Mouse (Mus musculus): ENCODE results near the gene Chst15. TPM values are rescaled to one million over a fixed set of nuclear protein-coding genes. Genes with fewer than 3 reads are reported as not detected.

The Chst15 gene
- polyA plus RNA-seq, 1 experiment, result 34.6 TPM

DNA sequence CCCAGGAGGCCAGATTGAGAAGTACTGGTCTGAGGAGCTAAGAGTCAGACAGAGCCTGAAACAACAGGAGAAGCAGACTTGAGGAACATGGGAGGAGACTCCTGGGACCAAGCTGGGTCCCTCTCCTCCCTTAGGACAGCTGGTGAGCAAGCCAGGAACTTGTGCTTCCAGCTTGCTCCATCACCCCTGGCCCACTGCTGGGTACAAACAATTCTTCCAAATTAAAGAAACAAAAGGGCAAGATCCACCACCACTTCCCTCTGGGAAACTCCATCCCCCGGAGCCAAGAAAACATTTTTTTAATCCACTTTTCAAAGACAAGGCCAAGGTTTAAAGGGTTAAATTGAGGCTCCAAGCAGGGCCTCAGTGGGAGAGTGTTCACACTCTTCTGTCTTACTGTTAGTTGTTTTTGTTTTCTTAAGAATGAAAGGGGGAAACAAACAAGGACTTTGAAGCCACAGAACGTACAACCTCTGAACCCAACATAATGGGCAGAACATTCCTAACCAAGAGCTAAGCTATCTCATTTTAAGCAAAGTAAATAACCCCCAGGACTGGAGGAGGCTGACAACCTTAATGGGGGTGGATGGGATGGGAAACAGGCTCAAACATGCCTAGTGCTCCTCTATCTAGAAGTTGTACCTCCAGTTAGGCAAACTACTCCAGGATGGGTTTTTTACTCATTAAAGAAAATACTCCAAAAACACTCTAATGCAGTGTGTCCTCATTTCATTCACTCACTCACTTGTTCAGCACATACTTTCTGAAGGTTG lies 43.1 kb downstream of the Chst15 start:
- H3K4me3 ChIP-seq (replicated peaks; ENCODE audit: control insufficient read depth, low read depth, low read length), result no peak overlapping the region
- WGBS, result 78% methylated on average over 2 of the region's 2 CpGs
- TF ChIP-seq CTCF (IDR thresholded peaks at IDR 0.05; ENCODE audit: control insufficient read depth, insufficient read depth, low read length) (no peak), POLR2A (IDR thresholded peaks at IDR 0.05; ENCODE audit: borderline replicate concordance, control insufficient read depth, low read depth, low read length) (no peak)
- H3K4me1 ChIP-seq (ENCODE audit: control insufficient read depth, insufficient read depth, low read length), result no peaks in the 10 kb centered on the region
- no peak overlapping the region for H3K27ac ChIP-seq (ENCODE audit: control insufficient read depth, insufficient read depth, low read depth, low read length, poor library complexity)

DNA sequence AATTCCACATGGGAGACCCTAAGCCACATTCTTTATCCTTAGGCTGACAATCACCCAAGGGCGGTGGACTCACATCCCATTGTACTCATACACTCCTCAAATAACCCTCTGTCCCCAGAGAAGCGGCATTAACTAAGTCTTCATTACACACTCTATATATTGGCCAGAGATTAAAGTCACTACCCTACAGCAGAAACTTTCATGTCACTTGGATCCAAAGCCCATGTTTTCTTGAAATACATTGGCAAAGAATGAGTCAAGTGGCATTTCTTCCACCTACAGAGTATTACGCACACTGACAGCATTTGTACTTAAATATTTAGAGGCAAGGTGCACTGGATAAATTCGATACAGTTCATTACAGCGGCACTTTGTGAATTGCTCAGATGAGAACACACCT lies 44.0 kb downstream of the Chst15 start:
- 92% methylated on average over 5 of the region's 5 CpGs for WGBS
- TF ChIP-seq POLR2A (IDR thresholded peaks at IDR 0.05; ENCODE audit: borderline replicate concordance, control insufficient read depth, low read depth, low read length) (no peak), CTCF (IDR thresholded peaks at IDR 0.05; ENCODE audit: control insufficient read depth, insufficient read depth, low read length) (no peak)
- no peaks in the 10 kb centered on the region for H3K4me1 ChIP-seq (ENCODE audit: control insufficient read depth, insufficient read depth, low read length)
- H3K4me3 ChIP-seq (replicated peaks; ENCODE audit: control insufficient read depth, low read depth, low read length), result no peak overlapping the region
- H3K27ac ChIP-seq (ENCODE audit: control insufficient read depth, insufficient read depth, low read depth, low read length, poor library complexity), result no peak overlapping the region

DNA sequence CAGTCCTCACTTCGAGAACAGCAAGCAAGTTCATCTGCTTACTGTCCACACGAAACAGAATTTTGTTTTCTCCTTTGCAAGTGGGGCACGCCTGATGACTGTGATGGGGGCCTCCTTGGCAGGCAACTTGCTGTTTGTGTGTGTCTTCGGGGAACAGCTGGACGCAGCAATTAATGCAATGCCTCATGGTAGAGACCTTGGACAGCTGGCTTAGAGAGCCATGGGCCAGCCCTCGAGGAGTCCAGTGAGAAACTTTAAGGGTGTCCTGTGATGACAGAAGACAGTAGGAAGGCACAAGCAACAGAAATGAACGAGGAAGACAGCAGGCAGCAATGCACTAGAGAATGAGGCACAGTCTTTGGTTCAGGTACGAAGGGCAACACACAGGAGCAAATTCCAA lies 46.7 kb downstream of the Chst15 start:
- Histone ChIP-seq H3K4me3 (replicated peaks; ENCODE audit: control insufficient read depth, low read depth, low read length) (no peak overlapping the region), H3K4me1 (ENCODE audit: control insufficient read depth, insufficient read depth, low read length) (no peaks in the 10 kb centered on the region), H3K27ac (ENCODE audit: control insufficient read depth, insufficient read depth, low read depth, low read length, poor library complexity) (no peak overlapping the region)
- TF ChIP-seq CTCF (IDR thresholded peaks at IDR 0.05; ENCODE audit: control insufficient read depth, insufficient read depth, low read length) (no peak), POLR2A (IDR thresholded peaks at IDR 0.05; ENCODE audit: borderline replicate concordance, control insufficient read depth, low read depth, low read length) (no peak)
- WGBS, result 86% methylated on average over 8 of the region's 8 CpGs

DNA sequence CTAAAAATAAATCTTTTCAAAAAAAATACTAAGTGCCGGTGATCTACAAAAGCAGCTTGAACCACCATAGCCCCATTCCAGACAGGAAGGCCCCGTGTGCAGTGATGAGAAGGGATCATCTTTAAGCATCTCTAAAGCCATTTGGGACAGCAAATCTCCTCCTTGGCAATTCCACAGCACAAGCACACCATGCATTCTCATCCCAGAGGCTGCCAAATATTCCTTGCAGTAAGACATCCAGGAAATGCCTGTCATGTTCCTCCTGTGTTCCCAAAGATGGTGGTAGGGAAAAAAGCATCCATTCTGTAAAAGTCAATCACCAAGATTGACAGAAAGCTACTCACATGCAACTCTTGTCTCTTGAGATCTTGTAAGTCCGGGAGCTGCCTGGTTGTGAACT lies 47.4 kb downstream of the Chst15 start:
- Histone ChIP-seq H3K27ac (ENCODE audit: control insufficient read depth, insufficient read depth, low read depth, low read length, poor library complexity) (no peak overlapping the region), H3K4me1 (ENCODE audit: control insufficient read depth, insufficient read depth, low read length) (no peaks in the 10 kb centered on the region), H3K4me3 (replicated peaks; ENCODE audit: control insufficient read depth, low read depth, low read length) (no peak overlapping the region)
- 88% methylated on average over 3 of the region's 3 CpGs for WGBS
- TF ChIP-seq POLR2A (IDR thresholded peaks at IDR 0.05; ENCODE audit: borderline replicate concordance, control insufficient read depth, low read depth, low read length), result no peak
- TF ChIP-seq CTCF (IDR thresholded peaks at IDR 0.05; ENCODE audit: control insufficient read depth, insufficient read depth, low read length), result no peak

DNA sequence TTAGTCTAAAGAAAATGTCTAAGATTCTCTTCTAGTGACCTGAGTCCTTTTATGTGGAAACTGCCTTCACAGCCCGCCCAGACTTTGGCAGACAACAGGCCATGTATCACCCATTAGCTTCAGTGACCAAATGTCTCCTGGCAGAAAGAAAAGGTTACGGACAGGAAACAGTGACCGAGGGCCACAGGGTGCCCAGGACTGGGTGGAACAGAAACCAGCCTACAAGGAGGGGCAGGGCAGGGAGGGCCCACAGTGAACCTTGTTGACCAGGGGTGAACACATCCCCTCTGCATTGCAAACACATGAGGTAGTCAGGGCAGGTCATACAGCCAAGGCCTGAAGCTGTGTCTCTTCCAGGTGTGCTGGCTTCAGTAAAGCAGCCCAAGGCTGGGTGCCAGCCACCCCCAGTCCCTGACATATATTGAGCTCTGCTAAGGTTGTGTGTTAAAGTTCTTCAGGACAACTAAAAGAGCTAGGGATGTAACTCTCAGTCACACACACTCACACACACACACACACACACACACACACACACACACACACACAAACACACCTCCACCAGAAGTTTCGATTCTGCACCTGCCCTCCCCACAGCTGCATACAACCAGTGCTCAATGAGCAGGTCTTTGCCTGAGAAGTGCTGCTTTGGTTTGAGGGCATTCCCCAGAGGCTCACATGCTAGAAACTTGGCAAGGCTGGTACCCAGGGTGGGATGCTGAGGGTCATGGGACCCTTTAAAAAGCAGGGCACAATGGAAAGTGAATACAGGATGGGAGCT lies 49.1 kb downstream of the Chst15 start:
- TF ChIP-seq CTCF (IDR thresholded peaks at IDR 0.05; ENCODE audit: control insufficient read depth, insufficient read depth, low read length) (no peak), POLR2A (IDR thresholded peaks at IDR 0.05; ENCODE audit: borderline replicate concordance, control insufficient read depth, low read depth, low read length) (no peak)
- Histone ChIP-seq H3K27ac (ENCODE audit: control insufficient read depth, insufficient read depth, low read depth, low read length, poor library complexity) (no peak overlapping the region), H3K4me1 (ENCODE audit: control insufficient read depth, insufficient read depth, low read length) (no peaks in the 10 kb centered on the region), H3K4me3 (replicated peaks; ENCODE audit: control insufficient read depth, low read depth, low read length) (no peak overlapping the region)
- WGBS, result 88% methylated on average over 4 of the region's 4 CpGs

DNA sequence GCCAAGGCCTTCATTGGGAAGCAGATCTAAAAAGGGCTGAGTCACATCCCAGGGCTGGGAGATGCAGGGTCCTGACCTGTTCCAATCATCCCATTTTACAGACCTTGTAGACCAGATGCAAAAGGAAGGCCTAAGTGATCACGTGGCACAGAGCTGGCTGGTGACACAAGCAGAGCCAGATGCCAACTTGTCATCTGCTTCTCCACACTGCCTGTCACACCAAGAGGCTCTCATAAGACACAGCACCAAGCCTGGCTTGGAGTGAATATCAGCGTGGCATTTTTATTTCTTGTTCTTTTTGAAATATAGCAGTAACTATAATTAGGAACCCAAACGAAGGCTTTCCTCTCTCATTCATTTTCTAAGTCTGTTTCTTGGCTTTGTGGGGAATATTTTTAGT lies 52.3 kb downstream of the Chst15 start:
- Histone ChIP-seq H3K27ac (ENCODE audit: control insufficient read depth, insufficient read depth, low read depth, low read length, poor library complexity) (no peak overlapping the region), H3K4me1 (ENCODE audit: control insufficient read depth, insufficient read depth, low read length) (no peaks in the 10 kb centered on the region; the same call in 1 of the 2 replicates), H3K4me3 (replicated peaks; ENCODE audit: control insufficient read depth, low read depth, low read length) (no peak overlapping the region)
- TF ChIP-seq CTCF (IDR thresholded peaks at IDR 0.05; ENCODE audit: control insufficient read depth, insufficient read depth, low read length), result no peak
- TF ChIP-seq POLR2A (IDR thresholded peaks at IDR 0.05; ENCODE audit: borderline replicate concordance, control insufficient read depth, low read depth, low read length), result no peak
- 80% methylated on average over 3 of the region's 3 CpGs for WGBS

DNA sequence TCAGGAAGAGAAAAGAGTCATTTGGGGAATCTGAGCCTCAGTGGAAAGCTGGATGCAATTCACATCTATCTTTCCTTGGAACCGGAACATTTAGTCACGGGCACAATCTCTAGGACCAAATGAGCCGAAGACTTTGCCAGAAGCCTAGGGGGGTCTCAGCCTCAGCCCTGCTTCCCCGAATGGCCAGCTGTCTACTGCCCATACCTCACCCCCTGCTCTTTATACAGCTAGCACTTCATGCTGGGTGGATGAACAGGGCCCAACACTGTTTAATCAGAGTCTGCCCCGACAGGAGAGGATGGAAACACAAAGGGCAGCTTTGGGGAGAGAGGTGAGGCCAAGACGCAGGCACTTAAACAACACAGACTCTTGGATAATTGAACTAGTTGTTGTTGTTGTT lies 53.8 kb downstream of the Chst15 start:
- Histone ChIP-seq H3K4me3 (replicated peaks; ENCODE audit: control insufficient read depth, low read depth, low read length) (no peak overlapping the region), H3K4me1 (ENCODE audit: control insufficient read depth, insufficient read depth, low read length) (no peaks in the 10 kb centered on the region; the same call in 1 of the 2 replicates), H3K27ac (ENCODE audit: control insufficient read depth, insufficient read depth, low read depth, low read length, poor library complexity) (no peak overlapping the region)
- TF ChIP-seq POLR2A (IDR thresholded peaks at IDR 0.05; ENCODE audit: borderline replicate concordance, control insufficient read depth, low read depth, low read length), result no peak
- TF ChIP-seq CTCF (IDR thresholded peaks at IDR 0.05; ENCODE audit: control insufficient read depth, insufficient read depth, low read length), result no peak
- 89% methylated on average over 6 of the region's 6 CpGs for WGBS

DNA sequence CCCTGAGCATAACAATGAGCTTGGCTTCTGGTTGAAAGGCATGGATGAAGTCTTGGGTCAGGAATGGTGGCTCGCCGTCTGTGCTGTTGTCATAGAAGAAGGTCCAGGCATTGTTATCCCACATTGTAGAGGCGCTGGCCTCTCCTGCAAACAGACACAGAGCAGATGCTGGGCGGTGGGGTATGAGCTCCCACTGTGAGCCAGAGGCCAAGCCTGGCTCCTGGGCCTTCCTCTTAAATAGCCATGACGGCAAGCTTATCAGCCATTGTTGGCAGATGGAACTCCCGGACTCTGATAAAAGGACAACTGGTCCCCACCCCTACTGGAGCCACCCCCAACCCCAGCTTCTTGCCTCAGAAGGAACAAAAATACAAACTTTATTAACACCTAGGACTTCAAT lies 54.3 kb downstream of the Chst15 start:
- H3K4me1 ChIP-seq (ENCODE audit: control insufficient read depth, insufficient read depth, low read length), result no peaks in the 10 kb centered on the region; the same call in 1 of the 2 replicates
- 77% methylated on average over 6 of the region's 6 CpGs for WGBS

More for the DNA sequence above, 54.3 kb downstream of the Chst15 start:
- no peak for TF ChIP-seq CTCF (IDR thresholded peaks at IDR 0.05; ENCODE audit: control insufficient read depth, insufficient read depth, low read length)
- TF ChIP-seq POLR2A (IDR thresholded peaks at IDR 0.05; ENCODE audit: borderline replicate concordance, control insufficient read depth, low read depth, low read length), result no peak
- Histone ChIP-seq H3K27ac (ENCODE audit: control insufficient read depth, insufficient read depth, low read depth, low read length, poor library complexity) (no peak overlapping the region), H3K4me3 (replicated peaks; ENCODE audit: control insufficient read depth, low read depth, low read length) (no peak overlapping the region)

Measured in bone marrow, adult 2 months (tissue).